Mouse (Mus musculus): ENCODE data around the gene Olig1. TPM values are rescaled to one million over a fixed set of nuclear protein-coding genes. Genes with fewer than 3 reads are reported as not detected.
"Not testable (repeated sequence)": the region's sequence is repeated elsewhere in the genome, so short reads cannot be mapped to it uniquely, and the experiment has no call there.

The Olig1 gene
- total RNA-seq, 2 experiments from 2014 or later: 96.3 to 105 TPM

DNA sequence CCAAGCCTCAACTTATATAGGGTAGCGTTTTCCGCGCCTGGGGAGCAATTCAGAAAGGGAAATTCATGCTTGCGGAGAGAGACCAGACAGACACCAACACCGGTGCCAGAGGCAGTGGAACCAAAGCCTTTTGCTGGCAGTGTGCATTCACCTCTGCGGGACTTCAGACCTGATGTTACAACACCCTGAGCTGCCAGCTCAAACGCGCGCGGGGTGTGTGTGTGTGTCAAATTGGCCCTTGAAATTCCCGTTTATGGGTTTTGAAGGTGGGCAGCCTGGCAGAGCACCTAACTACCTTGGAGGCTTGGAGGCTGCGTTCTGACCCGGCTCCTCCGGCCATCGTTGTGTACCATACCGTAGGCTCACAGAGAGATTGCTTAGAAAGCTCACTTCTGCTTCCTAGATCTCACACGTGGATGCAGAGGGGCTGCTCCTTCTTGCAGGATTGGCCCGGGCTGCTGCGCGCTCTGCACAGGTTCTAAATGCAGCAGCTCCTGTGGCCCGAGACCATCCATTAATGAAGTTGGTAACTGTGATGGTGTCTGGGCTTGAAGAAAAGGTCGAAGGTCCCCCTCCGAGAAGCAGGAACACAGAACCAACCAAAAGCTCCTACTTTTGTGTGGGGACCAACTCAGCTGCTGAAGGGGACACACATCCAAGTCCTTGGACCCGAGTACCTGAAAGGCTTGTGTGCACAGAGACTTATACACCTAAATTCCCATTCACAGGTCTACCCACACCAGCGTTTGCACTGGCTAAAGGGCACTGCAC is 36.9 kb upstream of the Olig1 start:
- intact Hi-C loops (cut with DNase I): no loop called here
- no peak for DNase-seq (ENCODE audit: extremely low spot score in 1 of 2, low spot score in 2 of 2)

DNA sequence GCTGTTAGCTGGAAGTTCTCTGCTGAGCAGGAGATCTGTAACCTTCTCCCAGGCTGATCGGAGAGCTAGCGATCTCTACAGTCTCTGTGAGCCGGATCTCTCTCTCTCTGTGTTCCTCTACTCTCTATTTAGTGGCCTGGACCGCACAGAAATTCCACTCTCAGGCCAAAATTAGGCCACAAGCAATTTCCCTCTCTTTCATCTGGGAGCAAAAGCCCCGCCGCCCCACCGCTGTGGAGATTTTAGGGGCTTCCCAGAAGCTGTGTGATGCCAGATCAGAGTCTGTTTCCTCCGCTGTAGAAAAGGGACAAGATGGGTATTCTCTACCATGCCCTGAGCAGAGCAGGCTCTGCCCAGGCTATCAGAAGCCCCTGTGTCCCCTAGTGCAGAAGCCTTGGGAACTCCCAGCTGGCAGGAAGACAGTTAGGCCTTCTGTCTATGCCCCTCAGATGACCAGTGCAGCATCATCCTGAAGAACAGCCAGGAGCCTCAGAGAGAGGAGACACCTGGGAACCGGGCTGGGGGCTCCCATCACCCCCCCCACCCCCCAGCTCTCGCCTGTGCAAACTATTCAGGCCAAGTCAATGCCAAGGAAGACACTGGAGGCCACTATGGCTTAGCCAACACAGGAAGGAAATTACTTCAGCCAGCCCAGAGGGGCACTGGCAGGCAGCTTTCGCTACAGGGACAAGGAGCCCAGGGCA is 36.2 kb upstream of the Olig1 start:
- peak in 1 of 2 experiments; percentile 37 for DNase-seq (ENCODE audit: extremely low spot score in 1 of 2, low spot score in 2 of 2)
- intact Hi-C loops (cut with DNase I): no loop called here

DNA sequence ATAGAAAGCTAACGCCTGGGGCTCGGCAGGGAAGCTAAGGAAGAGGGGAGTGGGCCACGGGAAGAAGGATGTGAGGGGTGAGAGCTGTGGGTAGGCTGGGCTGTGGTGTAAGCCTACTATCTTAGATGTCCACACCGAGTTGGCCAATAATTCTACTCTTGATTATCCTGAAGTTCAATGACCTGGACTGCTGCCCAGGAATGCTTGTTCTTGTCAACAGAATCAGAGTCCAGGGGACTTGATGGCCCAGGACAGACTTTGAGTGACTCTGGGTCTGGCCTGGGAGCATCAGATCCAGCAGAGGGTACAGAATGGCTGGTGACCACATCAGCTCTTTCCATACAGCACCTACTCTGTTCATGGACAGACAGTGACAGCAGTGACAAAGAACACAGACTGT is 30.5 kb upstream of the Olig1 start:
- intact Hi-C loops (cut with DNase I): no loop called here
- no peak for DNase-seq (ENCODE audit: extremely low spot score in 1 of 2, low spot score in 2 of 2)

DNA sequence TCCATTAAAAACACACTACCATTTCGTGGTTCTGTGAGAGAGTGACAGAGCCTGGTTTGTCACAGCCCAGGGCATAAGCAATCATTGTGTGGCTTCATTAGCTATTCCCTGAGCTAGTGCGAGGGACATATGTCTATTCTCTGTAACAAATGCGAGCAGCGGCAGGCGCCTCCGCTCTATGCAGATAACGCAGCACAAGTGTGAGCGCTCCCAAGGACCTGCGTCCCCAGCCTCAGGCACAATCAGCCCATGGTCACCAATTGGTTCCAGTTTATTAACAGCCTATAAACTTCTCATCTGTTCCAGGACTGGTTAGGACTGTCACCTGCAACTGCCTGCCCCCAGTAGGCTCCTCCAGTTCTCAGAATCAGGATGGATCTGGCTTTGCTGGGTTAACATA is 23.3 kb upstream of the Olig1 start:
- intact Hi-C loops (cut with DNase I): no loop called here
- DNase-seq (ENCODE audit: extremely low spot score in 1 of 2, low spot score in 2 of 2): no peak

DNA sequence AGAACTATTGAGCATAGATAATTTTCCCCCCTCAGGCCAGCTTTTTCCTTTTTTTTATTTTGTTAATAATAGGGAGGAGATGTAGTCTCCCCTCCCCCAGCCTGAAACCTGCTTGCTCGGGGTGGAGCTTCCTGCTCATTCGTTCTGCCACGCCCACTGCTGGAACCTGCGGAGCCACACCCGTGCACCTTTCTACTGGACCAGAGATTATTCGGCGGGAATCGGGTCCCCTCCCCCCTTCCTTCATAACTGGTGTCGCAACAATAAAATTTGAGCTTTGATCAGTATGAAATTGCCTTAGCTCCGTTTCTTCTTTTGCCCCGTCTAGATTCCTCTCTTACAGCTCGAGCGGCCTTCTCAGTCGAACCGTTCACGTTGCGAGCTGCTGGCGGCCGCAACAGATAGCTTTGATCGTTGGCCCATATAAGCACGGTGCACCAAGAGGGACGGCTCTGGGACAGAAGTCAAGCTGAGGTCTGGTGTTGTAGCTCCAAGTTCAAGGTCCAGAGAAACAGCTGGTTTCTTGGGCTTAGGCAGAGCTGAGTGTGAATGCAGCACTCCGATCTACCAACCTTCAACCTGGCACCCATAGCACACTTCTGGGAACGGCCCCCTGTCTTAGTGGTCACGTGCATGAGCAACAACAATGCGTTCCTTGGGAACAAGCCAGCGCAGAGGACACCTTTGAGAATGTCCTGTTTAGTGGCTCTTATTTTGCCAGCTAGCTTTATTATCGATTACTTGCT is 14.0 kb upstream of the Olig1 start:
- DNase-seq (ENCODE audit: extremely low spot score in 1 of 2, low spot score in 2 of 2); intact Hi-C loops (cut with DNase I): not testable (repeated sequence)

DNA sequence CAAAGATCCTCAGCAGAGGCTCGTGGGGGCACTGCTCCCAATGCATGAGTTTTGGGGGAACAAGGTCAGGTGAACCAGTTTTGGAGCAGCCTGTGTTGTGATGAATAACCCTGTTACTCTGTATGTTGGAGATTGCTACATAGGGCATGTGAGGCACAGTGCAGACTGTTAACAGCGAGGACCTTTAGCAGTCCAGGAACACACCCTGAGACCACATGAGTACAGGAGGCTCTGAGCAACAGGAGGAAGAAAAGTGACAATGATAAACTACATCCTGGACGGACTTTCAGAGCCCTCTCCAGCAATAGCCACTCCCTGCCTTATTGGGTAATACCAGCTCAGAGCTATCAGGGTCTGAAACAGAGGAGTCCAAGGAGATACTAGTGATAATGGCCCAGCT is 10.6 kb upstream of the Olig1 start:
- intact Hi-C loops (cut with DNase I): no loop called here
- DNase-seq (ENCODE audit: extremely low spot score in 1 of 2, low spot score in 2 of 2): no peak

DNA sequence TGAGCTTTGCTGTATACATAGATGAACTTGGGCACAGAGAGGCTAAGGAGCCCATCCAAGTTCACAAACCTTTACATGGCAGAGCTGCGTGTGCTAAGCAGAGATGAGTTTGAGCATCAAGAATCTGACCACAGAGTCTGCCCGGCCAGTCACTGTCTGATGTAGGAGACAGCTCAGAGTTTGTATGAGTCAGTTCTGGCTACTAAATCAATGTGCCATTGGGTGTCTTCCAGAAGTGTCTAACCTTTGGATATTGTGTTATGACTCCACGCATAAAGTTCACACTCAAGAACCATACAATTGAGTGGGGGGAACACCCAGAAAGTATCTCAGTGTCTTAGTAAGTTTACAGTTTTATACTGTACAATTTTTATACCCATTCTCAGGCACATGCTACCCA is 8.7 kb upstream of the Olig1 start:
- intact Hi-C loops (cut with DNase I): no loop called here

DNA sequence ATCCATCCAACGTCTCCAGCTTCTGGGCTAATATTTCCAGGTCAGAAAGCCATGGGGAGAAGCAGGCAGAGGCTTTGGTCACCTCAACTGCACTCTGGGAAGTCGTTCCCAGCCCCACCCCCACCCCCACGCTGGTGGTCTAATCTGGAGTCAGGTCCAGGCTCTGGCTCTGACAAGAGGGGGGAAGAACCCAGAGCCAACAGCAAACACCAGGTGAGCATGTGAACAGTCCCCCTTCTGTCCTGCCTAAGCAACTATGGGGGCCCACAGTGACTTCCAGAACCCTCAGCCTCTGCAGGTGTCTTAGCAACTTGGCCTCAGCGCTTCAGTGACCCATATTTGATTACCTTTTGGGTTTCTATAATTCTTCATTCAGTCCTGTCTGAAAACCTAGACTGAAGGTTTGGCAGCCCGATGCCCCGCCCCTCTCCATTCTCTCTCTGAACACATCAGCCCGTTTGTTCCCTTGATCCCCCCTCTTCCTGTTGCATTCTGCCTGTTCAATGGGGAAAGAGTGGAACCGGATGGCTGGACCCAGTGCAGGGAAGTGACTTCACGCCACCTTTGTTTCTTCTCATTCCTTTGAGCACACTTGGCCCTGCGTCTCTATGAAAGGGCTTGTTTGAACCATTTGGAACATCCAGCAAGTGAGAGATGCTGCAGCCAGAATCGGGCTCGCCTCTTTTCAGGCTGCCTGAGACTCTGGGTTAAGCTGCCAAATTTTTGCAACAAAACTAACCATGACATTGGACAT is 6.9 kb upstream of the Olig1 start:
- intact Hi-C loops (cut with DNase I): no loop called here
- peak; percentile 38 to 54 for DNase-seq (ENCODE audit: extremely low spot score in 1 of 2, low spot score in 2 of 2)

More for the DNA sequence above, 8.7 kb upstream of the Olig1 start:
- DNase-seq (ENCODE audit: extremely low spot score in 1 of 2, low spot score in 2 of 2): no peak

DNA sequence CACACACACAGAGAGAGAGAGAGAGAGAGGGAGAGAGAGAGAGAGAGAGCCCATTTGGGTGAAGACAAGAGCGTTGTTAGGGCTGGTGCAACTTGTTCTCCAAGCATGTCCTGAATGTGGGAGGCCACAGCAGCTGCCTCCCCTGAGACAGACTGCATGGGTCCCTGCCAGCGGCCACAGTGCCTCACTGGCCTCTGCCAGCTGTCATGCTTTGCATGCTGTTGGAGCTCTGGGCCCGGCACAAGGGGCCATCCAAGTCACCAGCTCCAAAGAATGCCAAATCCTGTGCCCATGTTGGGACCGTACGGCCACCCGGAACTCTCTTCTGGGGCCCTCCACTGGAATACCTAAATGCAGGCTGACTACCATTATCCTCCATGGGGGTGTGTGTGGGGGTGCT is 3.6 kb upstream of the Olig1 start:
- DNase-seq (ENCODE audit: extremely low spot score in 1 of 2, low spot score in 2 of 2): peak; percentile 76 to 79
- intact Hi-C loops (cut with DNase I): no loop called here

DNA sequence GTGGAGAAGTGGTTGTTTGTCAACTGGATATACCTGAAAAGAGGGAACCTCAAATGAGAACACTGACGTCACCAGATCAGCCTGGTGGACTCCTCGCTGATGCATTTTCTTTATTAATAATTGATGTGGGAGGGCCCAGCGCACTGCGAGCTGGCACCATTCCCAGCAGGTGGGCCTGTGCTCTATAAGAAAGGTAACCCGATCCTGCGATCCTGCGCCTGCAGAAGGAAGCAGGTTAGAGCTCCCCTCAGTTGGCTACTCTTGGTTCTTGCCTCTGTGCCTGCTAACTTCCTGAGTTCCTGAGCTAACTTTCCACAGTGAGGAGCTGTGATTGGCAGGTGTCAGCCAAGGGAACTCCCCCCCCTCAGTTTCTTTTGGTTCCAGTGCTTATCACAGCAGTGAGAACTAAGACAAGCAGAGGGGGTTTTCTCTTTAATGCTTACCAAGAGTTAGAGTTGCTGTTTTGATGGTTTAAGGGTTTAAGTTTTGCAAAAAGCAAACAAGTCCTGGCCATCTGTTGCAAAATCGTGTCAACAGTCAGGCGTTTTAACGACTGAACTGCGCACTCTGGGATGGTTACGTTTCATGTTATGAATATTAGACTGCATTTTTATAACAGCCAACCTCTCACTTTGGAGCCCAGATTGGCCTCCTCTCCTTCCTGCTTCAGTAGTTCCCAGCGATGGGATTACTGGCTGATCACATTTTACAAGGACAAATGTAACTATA is 684 bp upstream of the Olig1 start:
- no peak for DNase-seq (ENCODE audit: extremely low spot score in 1 of 2, low spot score in 2 of 2)
- intact Hi-C loops (cut with DNase I): no loop called here

DNA sequence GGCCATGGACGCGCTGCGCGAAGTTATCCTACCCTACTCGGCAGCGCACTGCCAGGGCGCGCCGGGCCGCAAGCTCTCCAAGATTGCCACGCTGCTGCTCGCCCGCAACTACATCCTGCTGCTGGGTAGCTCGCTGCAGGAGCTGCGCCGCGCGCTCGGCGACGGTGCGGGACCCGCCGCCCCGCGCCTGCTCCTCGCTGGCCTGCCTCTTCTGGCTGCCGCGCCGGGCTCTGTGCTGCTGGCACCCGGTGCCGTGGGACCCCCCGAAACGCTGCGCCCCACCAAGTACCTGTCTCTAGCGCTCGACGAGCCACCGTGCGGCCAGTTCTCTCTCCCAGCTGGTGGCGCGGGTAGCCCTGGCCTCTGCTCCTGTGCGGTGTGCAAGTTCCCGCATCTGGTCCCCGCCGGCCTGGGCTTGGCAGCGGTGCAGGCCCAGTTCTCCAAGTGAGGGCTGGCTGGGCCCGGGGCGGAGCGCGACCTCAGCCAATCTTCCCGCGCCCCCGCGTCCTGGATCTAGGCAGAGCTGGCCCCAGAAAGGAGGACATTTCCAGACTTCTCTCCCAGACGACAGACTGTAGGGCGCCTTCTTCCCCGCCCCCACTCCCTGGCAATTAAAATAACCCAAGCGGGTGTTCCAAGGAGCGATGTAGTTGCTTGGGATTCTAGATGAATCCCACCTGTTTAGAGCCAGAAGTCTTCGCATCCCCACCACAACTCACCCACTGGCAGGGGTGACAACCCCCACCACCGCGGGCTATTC is 820 bp downstream of the Olig1 start:
- intact Hi-C loops (cut with DNase I): loop anchor here (2.0 kb wide), 1 partner anchor 40 kb away; no protein-coding TSS in a partner anchor
- peak; percentile 31 to 61 for DNase-seq (ENCODE audit: extremely low spot score in 1 of 2, low spot score in 2 of 2)

DNA sequence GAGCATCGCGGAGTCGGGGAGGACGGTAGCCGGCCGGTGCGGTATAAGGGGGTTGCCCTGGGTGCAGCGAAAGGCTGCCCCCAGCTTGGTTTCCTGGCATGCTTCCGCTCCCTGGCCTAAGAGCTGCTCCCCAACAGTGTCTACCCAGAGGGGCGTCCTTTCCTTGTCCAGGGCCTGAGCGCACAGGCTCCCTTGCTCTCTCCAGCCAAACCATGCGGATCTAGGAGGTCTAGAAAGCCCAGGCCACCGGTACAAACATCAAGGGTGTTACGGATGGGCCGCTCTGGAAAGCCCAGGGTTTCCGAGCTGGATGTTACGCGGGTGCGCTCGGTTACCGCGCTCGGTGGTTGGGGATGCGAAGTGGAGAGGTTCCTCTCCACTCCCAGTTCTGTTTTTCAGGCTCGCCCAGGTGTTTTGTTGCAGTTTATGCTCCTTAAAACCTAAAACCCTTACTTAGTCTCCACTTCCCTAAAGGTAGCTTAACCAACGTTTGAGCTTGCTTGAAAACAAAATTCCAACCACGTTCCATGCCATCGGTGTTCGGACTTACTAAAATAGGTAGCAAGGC is 1.5 kb downstream of the Olig1 start:
- intact Hi-C loops (cut with DNase I): loop anchor here (2.0 kb wide), 1 partner anchor 40 kb away; no protein-coding TSS in a partner anchor
- no peak for DNase-seq (ENCODE audit: extremely low spot score in 1 of 2, low spot score in 2 of 2)

DNA sequence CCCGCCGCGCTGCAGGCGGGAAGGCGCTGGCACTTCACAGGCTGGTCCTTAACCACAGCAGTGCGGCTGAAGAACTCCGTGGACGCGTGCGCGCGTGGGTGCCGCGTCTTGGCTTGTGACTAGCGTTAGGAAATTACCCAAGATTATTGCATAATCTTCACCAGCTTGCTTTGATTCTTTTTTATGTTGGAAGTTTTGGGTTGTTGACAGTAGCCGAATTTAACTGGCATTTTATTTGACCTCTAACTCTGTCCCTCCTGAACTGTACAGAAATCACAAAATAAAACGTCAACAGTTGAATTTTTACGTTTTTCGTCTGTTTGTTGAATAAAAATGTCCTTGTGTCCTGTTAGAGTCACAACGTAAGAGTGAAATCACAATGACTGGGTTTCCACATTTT is 2.1 kb downstream of the Olig1 start:
- peak in 1 of 2 experiments; percentile 5 for DNase-seq (ENCODE audit: extremely low spot score in 1 of 2, low spot score in 2 of 2)

DNA sequence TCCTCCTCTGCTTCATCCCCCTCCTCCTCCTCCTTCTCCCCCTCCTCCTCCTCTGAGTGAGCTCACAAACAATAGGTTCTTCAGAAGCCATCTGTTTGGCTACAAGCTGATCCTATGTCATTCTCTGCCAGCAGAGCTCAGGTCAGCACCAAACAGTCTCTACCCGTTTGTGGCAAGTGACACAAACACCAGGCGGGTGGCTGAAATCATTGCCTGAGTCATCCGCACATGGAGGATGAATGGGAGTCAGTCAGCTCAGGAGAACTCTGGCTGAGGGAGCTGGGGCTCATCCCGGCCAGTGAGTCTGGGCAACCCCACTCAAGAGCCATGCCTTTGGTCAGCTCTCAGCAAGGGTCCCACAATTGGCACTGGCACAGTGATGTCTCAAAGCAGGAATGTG is 10.9 kb downstream of the Olig1 start:
- intact Hi-C loops (cut with DNase I): no loop called here
- DNase-seq (ENCODE audit: extremely low spot score in 1 of 2, low spot score in 2 of 2): no peak

More for the DNA sequence above, 2.1 kb downstream of the Olig1 start:
- intact Hi-C loops (cut with DNase I): loop anchor here (2.0 kb wide), 1 partner anchor 41 kb away; no protein-coding TSS in a partner anchor

DNA sequence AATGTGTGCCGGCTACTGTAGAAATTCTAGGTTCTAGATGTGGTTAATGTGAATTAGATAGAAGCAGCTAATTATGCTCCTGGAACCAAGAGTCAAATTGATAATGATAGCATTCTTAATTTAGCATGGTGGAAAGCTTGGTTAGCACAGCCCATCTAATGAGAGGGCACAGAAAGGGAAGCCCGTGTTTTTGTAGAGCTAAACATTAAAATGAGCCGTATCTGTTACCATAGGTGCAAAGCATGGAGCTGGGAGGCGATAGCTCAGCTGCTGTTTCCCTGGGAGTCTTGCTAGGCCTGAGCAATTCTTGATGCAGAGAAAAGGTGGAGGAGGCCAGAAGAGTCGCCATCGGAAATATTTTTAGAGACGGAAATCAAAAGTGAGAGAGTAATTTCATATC is 22.5 kb downstream of the Olig1 start:
- intact Hi-C loops (cut with DNase I): no loop called here
- no peak for DNase-seq (ENCODE audit: extremely low spot score in 1 of 2, low spot score in 2 of 2)

DNA sequence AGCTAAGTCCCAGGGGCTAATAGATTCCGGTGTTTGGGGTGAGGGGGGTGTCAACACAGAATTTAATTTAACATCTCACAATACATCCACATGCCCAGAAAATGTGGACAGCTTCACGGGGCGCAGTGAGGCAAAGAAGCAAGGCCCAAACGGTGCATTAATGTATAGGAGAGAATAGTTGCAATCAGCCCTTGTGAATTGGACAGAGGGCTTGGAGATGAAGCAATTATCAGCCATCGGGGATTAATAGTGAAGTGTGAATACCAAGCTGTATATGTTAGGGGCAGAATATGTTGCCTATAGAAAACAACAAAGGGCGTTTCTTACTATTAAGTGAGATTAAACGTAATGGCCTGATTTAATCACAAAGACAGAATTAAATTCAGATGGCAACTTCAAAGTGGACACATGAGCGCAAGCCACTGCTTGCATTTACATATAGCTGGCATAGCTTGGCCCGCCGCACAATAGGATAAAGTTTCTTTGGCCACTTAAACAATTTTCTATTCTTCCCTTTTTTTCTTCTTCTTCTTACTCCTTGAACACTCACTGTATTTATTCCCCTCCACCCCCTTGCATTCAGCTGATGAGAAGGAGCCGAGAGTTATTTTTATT is 23.3 kb downstream of the Olig1 start:
- no peak for DNase-seq (ENCODE audit: extremely low spot score in 1 of 2, low spot score in 2 of 2)

DNA sequence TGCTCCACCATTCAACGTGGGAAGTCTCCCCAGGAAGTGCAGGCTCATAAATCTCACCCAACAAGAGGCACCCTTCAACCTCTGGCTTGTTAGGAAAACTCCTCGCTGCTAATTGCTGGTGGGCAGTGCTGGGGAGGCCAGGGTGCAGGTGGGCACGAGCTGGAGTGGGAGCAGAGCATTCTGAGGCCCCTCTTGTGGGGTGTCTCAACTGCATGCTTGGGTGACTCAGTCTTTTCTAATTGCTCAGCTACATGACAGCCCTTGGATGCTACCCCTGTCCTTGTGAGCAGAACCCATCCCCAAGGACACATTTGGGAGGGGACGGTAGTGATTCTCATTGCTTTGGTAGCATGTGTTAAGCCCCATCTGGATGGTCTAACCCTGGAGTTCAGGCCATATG is 28.2 kb downstream of the Olig1 start:
- no peak for DNase-seq (ENCODE audit: extremely low spot score in 1 of 2, low spot score in 2 of 2)
- intact Hi-C loops (cut with DNase I): no loop called here

More for the DNA sequence above, 23.3 kb downstream of the Olig1 start:
- intact Hi-C loops (cut with DNase I): no loop called here

Measured in left cerebral cortex, postnatal 10 days (tissue).